Mouse (Mus musculus) limb, embryonic 11.5 days (tissue): ENCODE data around the gene Slco3a1. TPM values are rescaled to one million over a fixed set of nuclear protein-coding genes. Genes with fewer than 3 reads are reported as not detected.
A peak's percentile ranks its signal among the peaks of the same experiment; 100 is the strongest.

Experiments used
- ATAC-seq: fragments of 200-750 bp; cut with Nextera tagmentation; 2 replicates; pipeline ENCODE4 v1.8.0; 2017; ENCODE audit warnings: low read depth; ENCODE audit not compliant: insufficient number of reproducible peaks, low FRiP score, low TSS enrichment
- DNase-seq: peaks from one replicate; pipeline ENCODE4 v3.0.0-alpha.2; 2015; ENCODE audit warnings: low spot score
- H3K27ac ChIP-seq: fragments of 300-500 bp; sonication (generic); replicated peaks from 2 replicates; pipeline ENCODE4 v1.5.1; 2014; ENCODE audit warnings: low read depth, mild to moderate bottlenecking, low read length
- H3K27me3 ChIP-seq: fragments of 300-500 bp; sonication (generic); 2 replicates; pipeline ENCODE4 v1.6.1; 2014; ENCODE audit warnings: mild to moderate bottlenecking, low read length, mixed read lengths; ENCODE audit not compliant: control insufficient read depth, insufficient read depth
- H3K36me3 ChIP-seq: fragments of 300-500 bp; sonication (generic); 2 replicates; pipeline ENCODE4 v1.6.1; 2014; ENCODE audit warnings: mild to moderate bottlenecking, low read length, moderate library complexity, mixed read lengths; ENCODE audit not compliant: control insufficient read depth, insufficient read depth
- H3K4me1 ChIP-seq: fragments of 300-500 bp; sonication (generic); 2 replicates; pipeline ENCODE4 v1.6.1; 2014; ENCODE audit warnings: low read length, mixed read lengths; ENCODE audit not compliant: control insufficient read depth, insufficient read depth
- H3K4me2 ChIP-seq: fragments of 300-500 bp; sonication (generic); 2 replicates; pipeline ENCODE4 v1.6.1; 2014; ENCODE audit warnings: low read depth, mild to moderate bottlenecking, moderate library complexity; ENCODE audit not compliant: severe bottlenecking
- H3K4me3 ChIP-seq: fragments of 300-500 bp; sonication (generic); 2 replicates; pipeline ENCODE4 v1.5.1; 2014; ENCODE audit warnings: low read depth, low read length
- H3K9ac ChIP-seq: fragments of 300-500 bp; sonication (generic); 2 replicates; pipeline ENCODE4 v1.6.1; 2014; ENCODE audit warnings: mild to moderate bottlenecking, low read length
- H3K9me3 ChIP-seq: fragments of 300-500 bp; sonication (generic); 2 replicates; pipeline ENCODE4 v1.6.1; 2016; ENCODE audit warnings: low read length; ENCODE audit not compliant: control insufficient read depth
- WGBS: fragments of 180-500 bp; shearing (Covaris S2); extraction: QIAGEN DNeasy Blood & Tissue Kit; methylation state at CpG from one replicate; pipeline ENCODE4 v1.1.7; 2014; 5-methylcytosine and 5-hydroxymethylcytosine counted together
- polyA plus RNA-seq: library from polyadenylated mRNA; unstranded; fragments of >200 nt; fragmentation: Nextera tagmentation; extraction: Ambion mirVana; gene quantifications from 2 replicates; pipeline ENCODE4 v1.2.1, GENCODE M21; 2014

Slco3a1 gene
- polyA plus RNA-seq, 1 experiment from 2014 or later = 4.8 TPM

- Histone ChIP-seq H3K4me1 (no peaks in the 10 kb centered on the region), H3K27me3 (no peaks in the 10 kb centered on the region), H3K9ac (no peak overlapping the region), H3K36me3 (no peaks in the 10 kb centered on the region), H3K4me3 (no peak overlapping the region), H3K9me3 (no peaks in the 10 kb centered on the region), H3K4me2 (no peak overlapping the region), H3K27ac (no peak overlapping the region)
- ATAC-seq (no peak), DNase-seq (no peak)
- 72% methylated on average over 2 of the region's 2 CpGs for WGBS
Measured at GRCm38 (mm10) chr7:74381051-74381450, 173.5 kb downstream of the Slco3a1 start.

- H3K27me3 ChIP-seq = 0 out of 2 replicates have a peak, but pooled peaks cover 3% of the 10 kb centered on the region
- no peaks in the 10 kb centered on the region for H3K36me3 ChIP-seq
- no peak overlapping the region for H3K27ac ChIP-seq
- H3K4me1 ChIP-seq = 0 out of 2 replicates have a peak, but pooled peaks cover under 1% of the 10 kb centered on the region
- no peak overlapping the region for H3K4me3 ChIP-seq
- ATAC-seq (no peak), DNase-seq (no peak)
- H3K9me3 ChIP-seq = no peaks in the 10 kb centered on the region
- WGBS = 26% methylated on average over 10 of the region's 10 CpGs
- no peak overlapping the region for H3K4me2 ChIP-seq
- H3K9ac ChIP-seq = no peak overlapping the region
Measured at GRCm38 (mm10) chr7:74377909-74378308, 176.7 kb downstream of the Slco3a1 start.

GRCm38 (mm10) chr7:74376397-74377044 is 178.1 kb downstream of the Slco3a1 start:
- no peak for DNase-seq
- Histone ChIP-seq H3K9me3 (no peaks in the 10 kb centered on the region), H3K27me3 (0 out of 2 replicates have a peak, but pooled peaks cover 3% of the 10 kb centered on the region), H3K4me2 (no peak overlapping the region), H3K4me1 (peaks cover 10% of the 10 kb centered on the region; the same call in 1 of the 2 replicates), H3K9ac (no peak overlapping the region), H3K4me3 (no peak overlapping the region), H3K27ac (no peak overlapping the region), H3K36me3 (no peaks in the 10 kb centered on the region)
- WGBS = 76% methylated on average over 12 of the region's 12 CpGs
- ATAC-seq = no peak

- Histone ChIP-seq H3K27me3 (0 out of 2 replicates have a peak, but pooled peaks cover 3% of the 10 kb centered on the region), H3K4me2 (no peak overlapping the region), H3K9ac (no peak overlapping the region), H3K4me3 (no peak overlapping the region), H3K4me1 (peaks cover 10% of the 10 kb centered on the region; the same call in 1 of the 2 replicates), H3K9me3 (no peaks in the 10 kb centered on the region), H3K36me3 (no peaks in the 10 kb centered on the region), H3K27ac (no peak overlapping the region)
- no peak for DNase-seq
- WGBS = 84% methylated on average over 13 of the region's 14 CpGs
- no peak for ATAC-seq
Measured at GRCm38 (mm10) chr7:74375174-74375957, 179.2 kb downstream of the Slco3a1 start.

- no peak overlapping the region for H3K4me2 ChIP-seq
- peaks cover 10% of the 10 kb centered on the region; the same call in 1 of the 2 replicates for H3K4me1 ChIP-seq
- H3K36me3 ChIP-seq = no peaks in the 10 kb centered on the region
- H3K27ac ChIP-seq = no peak overlapping the region
- no peak for DNase-seq
- no peak overlapping the region for H3K4me3 ChIP-seq
- WGBS = 82% methylated on average over 6 of the region's 6 CpGs
- no peak for ATAC-seq
- no peaks in the 10 kb centered on the region for H3K9me3 ChIP-seq
- no peak overlapping the region for H3K9ac ChIP-seq
- 0 out of 2 replicates have a peak, but pooled peaks cover 5% of the 10 kb centered on the region for H3K27me3 ChIP-seq
Measured at GRCm38 (mm10) chr7:74373056-74373455, 181.5 kb downstream of the Slco3a1 start.

GRCm38 (mm10) chr7:74372141-74372582 is 182.4 kb downstream of the Slco3a1 start:
- Histone ChIP-seq H3K4me2 (no peak overlapping the region), H3K4me3 (no peak overlapping the region), H3K9me3 (no peaks in the 10 kb centered on the region), H3K4me1 (peaks cover 10% of the 10 kb centered on the region; the same call in 1 of the 2 replicates), H3K27me3 (0 out of 2 replicates have a peak, but pooled peaks cover 5% of the 10 kb centered on the region), H3K9ac (no peak overlapping the region), H3K36me3 (no peaks in the 10 kb centered on the region), H3K27ac (no peak overlapping the region)
- 6% methylated on average over 6 of the region's 6 CpGs for WGBS
- DNase-seq (peak; percentile 74), ATAC-seq (peak; percentile 42; the same call in 1 of the 2 replicates)

GRCm38 (mm10) chr7:74371656-74372055 is 182.9 kb downstream of the Slco3a1 start:
- Histone ChIP-seq H3K4me3 (no peak overlapping the region), H3K9me3 (no peaks in the 10 kb centered on the region), H3K9ac (no peak overlapping the region), H3K4me1 (peaks cover 10% of the 10 kb centered on the region; the same call in 1 of the 2 replicates), H3K4me2 (no peak overlapping the region), H3K27ac (no peak overlapping the region), H3K36me3 (no peaks in the 10 kb centered on the region), H3K27me3 (0 out of 2 replicates have a peak, but pooled peaks cover 5% of the 10 kb centered on the region)
- peak; percentile 49; the same call in 1 of the 2 replicates for ATAC-seq
- no peak for DNase-seq
- 23% methylated on average over 2 of the region's 2 CpGs for WGBS

GRCm38 (mm10) chr7:74371208-74371607 is 183.4 kb downstream of the Slco3a1 start:
- Histone ChIP-seq H3K27me3 (0 out of 2 replicates have a peak, but pooled peaks cover 5% of the 10 kb centered on the region), H3K9me3 (no peaks in the 10 kb centered on the region), H3K4me3 (no peak overlapping the region), H3K36me3 (no peaks in the 10 kb centered on the region), H3K9ac (no peak overlapping the region), H3K4me2 (no peak overlapping the region), H3K27ac (no peak overlapping the region), H3K4me1 (peaks cover 10% of the 10 kb centered on the region; the same call in 1 of the 2 replicates)
- no peak for ATAC-seq
- 19% methylated on average over 2 of the region's 2 CpGs for WGBS
- peak; percentile 53 for DNase-seq
